Mouse (Mus musculus) adrenal gland, adult 8-10 months (tissue): ENCODE measurements around the gene Mtmr11. TPM values are rescaled to one million over a fixed set of nuclear protein-coding genes. Genes with fewer than 3 reads are reported as not detected.

Experiments used
- DNase-seq: peaks from one replicate; pipeline ENCODE4 v3.0.0; 2022
- total RNA-seq, 4 experiments: library from RNA; stranded (reverse); gene quantifications; 2 replicates each; pipeline ENCODE4 v1.2.4; 2022

Gene Mtmr11
- total RNA-seq, result 10 to 100 TPM; 14.7 to 70.7 (median 43.7) TPM

DNA sequence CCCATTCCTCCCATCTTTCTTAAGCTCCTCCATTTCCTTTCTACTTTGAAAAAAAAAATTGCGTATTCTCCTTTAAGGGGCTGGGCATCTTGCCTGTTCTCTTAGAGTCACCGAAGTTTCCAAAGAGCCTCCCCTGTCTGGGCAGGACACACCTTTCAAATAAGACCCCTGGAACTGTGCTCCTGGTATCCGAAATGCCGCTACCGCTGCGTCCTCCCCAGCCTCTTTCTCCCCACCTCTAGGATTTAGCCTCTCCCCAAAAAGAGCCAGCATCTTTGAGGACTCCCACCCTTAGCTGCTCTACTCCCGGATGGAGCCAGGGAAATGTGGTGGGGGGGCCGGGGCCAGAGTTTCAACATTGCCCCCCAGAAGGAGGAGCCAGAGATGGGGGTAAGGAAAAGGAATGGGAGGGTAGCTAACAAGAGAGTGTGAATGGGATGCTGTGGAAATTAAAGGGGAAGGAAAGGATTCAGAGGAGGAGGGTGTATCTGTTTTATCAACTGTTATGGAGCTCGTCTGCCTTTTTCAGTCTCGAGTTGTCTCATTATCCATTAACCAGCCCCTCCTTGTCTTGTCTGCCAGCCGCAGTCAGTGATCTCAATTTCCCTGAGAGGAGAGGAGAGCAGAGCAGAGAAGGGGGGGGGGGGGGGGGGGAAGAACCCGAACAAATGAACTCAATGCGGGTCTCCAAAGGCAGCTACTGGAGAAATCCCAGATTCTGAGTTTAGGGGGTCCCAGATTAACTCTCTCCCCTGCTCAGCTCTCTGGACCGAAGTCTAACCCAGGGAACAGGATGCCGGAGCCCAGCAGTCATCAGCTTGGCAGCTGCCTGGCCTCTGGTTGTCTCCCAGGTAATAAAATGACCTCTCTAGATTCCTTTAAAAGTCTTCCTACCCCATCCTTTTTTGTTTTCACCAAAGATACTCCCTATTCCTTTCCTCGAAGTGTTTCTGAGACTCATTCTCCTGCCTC is at the start of gene Mtmr11:
Gene Mtmr11 (plus strand): TSS at position 136 of the 972 bp plus-strand sequence.
- no peak for DNase-seq

DNA sequence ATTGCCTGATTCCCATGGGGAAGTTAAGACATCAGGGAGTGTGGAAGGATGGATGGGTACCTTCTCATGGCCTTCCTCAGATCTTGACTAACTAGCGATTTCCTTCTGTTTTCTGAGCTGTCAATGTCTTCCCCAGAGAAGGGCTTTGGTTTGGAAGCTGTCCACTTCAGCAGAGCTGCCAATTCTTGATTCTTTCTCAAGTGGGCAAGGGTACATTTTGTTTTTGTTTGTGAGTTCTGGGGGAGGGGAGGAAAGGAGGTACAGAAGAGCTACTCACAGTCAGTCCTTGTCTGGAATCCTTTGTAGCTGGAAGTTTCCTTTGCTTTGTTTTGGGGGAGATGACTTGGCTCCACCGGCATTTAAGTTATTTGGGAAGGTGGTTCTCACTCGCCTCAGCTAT is 48.6 kb upstream of the Mtmr11 start:
- DNase-seq, result no peak

- DNase-seq, result no peak
These were observed 43.7 kb upstream of the Mtmr11 start for GRCm38 (mm10) chr3:96118142-96118541.

DNA sequence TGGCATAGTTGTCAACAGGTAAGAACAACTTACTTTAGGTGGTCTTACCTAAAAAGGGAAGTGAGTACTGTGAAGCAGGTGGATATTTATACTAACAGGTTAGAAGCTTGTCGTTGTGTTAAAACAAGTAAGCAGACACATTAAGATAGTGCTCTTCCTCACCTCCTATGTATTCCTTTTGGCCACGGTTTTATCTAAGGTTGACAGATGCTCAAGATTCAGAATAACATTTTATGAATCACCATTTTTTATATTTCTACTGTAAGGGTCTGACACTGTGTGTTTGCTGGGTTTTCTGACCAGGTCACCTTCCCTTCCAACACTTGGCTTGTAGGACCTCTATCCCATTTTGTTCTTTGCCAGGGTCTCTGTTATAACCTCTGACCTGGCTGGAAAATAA is 43.1 kb upstream of the Mtmr11 start:
- no peak for DNase-seq

DNA sequence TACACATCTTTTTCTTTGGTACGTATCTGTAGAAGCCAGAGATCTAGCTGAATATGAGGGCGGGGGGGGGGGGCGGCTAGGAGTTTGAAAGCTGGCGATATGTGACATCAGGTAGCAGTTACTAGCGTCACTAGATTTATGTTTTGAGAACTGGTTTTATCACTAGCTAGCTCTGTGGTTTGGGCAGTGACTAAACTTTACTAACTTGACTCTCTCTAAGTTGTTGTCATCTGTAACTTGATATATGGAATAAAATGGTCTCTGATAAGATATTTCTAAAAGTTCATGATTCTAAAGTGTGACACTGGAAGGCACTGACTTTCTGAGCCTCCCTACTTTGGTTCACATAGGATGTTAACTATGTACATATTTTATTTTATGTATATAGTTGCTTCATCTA is 37.6 kb upstream of the Mtmr11 start:
- DNase-seq, result no peak

DNA sequence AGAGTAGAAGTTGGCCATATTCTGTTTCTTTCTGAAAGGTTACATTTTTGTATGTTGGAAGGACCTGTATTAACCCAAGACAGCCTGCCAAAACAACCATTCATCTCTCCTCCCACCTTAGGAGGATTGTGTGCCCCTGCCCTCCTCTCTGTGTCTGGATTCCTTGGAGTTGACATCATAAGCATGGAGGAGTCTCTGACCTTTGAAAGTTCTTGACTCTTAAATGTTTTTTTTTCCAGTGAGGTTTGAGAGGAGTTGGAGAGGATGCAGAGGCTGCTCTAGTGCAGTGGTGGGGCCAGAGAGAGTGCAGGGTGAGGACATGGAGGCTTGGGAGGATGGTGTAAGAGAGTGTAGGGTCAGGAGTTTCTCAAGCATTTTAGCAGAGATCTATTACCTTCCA is 33.7 kb upstream of the Mtmr11 start:
- DNase-seq, result no peak

DNA sequence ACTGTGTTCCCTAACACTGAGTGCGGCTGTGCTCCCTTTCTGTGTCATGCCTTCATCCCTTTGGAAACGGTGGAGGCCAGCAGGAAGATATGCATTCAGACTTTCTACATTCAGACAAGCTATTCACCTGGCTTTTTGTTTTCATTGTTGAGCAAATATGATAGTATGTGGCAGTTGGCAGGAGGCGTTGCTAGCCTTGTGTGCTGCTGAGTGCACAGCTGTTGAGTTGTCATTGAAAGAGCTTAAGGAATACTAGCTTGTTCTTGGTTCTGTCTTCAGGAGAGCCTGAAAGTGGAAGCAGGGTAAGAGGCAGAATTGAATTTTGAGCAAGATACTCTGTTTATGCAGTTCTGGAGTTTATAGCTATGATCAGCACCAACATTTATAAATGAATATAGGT is 29.3 kb upstream of the Mtmr11 start:
- no peak for DNase-seq

DNA sequence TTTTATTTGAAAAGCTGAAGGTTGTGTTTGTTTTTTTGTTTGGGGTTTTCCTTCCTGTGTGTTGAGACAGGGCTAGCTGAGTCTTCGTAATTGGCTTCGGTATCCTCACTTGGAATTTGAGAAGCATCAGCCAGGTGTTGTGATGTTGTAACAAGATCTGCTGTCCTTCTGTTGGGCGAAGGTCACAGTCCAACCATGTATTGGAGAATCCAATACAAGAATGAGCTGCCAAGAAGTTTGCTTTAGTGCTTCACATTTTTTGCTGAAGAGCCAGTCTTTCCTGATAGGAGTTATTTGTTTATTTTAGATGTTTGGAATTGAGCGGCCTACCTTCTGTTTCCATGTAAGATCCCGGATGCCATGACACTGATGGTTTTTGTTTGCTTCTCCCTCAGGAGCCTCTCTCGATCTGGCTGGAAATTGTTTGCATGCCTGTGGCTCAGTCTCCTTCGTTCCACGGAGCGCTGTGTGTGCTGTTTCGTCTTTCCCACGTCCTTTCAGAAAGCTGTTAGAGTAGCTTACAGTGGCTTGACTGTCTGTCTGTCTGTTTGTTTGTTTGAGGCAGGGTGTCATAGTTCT is 28.4 kb upstream of the Mtmr11 start:
- no peak for DNase-seq

DNA sequence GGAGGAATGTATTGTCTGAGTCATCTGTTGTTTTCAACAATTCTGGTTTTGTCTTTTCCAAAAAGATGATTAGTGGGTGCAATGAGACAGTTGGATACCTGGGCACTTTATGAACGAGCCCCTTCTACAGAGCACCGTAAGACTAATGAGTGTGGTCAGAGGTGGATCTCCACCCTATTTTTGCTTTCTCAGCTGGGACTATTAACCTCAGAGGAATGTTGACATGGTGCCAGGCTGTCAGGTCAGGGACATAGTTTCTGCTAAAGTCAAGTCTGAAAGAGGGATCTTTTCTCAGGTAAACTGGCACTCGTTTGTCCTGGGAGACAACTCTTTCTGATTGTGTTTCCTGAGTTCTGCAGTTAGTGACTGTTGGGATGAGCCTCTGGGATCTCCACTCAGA is 26.8 kb upstream of the Mtmr11 start:
- DNase-seq, result peak; percentile 57

GRCm38 (mm10) chr3:96147950-96148349 is 13.9 kb upstream of the Mtmr11 start:
- peak; percentile 27 for DNase-seq

DNA sequence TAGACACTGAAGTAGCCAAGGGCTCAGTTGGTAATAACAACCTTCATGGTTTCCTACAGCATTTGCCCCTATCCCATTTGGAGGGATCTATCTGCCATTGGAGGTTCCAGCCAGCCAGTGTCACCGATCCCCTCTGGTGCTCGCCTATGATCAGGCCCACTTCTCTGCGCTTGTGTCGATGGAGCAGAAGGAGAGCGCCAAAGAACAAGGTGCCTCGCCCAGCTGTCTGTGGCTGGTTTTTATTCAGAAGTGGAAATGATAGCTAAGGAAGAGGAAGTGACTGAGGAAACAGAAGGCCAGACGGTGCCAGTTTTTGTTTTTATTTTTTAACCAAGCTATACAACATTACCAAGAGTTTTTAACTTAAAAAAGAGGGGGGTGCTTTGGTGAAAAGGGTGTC is 10.0 kb upstream of the Mtmr11 start:
- no peak for DNase-seq

DNA sequence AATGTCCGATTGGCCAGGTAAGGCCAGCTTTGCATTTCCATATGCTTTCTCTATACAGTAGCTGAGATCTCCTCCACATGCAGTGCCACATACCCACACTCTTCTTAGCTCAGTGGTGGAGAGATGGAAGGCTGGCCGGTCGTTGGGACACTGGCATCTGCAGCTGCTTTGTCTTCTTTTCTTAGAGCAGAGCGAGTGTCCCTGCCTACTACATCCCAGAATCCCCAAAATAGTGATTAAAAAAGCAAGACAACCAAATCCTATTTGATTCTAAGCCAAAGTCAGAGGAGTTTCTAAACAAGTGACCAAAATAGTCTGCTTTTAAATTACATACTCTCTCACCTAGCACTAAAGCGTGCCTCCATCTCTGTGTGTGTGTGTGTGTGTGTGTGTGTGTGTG is 9.2 kb upstream of the Mtmr11 start:
- no peak for DNase-seq

DNA sequence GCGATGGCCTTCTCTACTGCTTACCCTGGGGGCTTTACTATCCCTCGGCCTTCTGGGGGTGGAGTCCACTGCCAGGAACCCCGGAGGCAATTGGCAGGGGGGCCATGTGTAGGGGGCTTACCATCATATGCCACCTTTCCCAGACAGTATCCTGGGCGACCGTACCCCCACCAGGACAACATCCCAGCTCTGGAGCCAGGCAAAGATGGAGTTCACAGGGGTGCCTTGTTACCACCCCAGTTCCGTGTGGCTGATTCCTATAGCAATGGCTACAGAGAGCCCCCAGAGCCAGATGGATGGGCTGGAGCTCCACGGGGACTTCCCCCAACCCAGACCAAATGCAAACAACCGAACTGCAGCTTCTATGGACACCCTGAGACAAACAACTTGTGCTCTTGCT is 6.3 kb upstream of the Mtmr11 start:
- no peak for DNase-seq

DNA sequence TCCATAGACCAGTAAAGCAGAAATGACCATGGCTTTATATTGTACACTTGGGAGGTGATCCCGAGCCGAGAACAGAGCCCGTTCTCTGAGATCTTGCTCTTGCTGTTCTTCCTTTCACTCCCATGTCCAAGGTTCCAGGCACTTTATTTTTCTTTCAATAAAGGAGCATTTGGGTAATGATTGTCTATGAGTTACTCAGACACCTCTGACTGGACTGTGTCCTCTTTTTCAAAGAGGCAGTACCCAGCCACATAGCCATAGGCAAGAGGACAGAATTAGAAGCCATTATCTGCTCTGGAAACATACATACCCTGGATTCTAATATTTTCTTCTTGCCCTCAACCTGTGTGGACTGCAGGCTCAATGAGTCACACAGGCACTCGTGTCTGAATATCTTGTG is 2.0 kb upstream of the Mtmr11 start:
- DNase-seq, result no peak

DNA sequence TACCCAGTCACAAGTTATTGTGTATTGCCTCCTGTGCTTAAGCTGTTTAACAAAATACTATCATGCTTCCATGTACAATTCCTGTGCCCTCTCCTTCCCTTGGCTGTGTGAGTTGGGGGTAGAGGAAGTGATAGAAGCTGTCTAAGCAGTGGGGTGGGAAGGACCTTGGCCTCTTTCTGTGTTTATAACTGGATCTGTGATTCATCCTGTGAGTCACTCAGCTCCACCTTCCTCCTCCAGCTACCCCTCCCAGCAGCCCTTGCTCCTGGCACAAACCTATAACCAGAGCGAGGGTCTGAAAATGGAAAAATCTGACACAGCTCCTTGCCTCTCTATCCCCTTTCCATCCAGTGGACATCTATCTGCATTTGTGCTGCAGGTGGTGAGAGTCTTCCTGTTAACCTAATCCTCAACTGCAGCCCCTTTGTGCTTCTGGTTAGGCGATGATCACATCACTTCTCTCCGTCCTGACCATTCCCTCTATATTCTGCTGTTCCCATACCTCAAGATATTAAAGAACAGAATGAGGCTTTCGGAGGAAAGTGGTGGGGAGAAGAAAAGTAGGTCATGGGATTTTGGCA is 1.5 kb upstream of the Mtmr11 start:
- peak; percentile 83 for DNase-seq

DNA sequence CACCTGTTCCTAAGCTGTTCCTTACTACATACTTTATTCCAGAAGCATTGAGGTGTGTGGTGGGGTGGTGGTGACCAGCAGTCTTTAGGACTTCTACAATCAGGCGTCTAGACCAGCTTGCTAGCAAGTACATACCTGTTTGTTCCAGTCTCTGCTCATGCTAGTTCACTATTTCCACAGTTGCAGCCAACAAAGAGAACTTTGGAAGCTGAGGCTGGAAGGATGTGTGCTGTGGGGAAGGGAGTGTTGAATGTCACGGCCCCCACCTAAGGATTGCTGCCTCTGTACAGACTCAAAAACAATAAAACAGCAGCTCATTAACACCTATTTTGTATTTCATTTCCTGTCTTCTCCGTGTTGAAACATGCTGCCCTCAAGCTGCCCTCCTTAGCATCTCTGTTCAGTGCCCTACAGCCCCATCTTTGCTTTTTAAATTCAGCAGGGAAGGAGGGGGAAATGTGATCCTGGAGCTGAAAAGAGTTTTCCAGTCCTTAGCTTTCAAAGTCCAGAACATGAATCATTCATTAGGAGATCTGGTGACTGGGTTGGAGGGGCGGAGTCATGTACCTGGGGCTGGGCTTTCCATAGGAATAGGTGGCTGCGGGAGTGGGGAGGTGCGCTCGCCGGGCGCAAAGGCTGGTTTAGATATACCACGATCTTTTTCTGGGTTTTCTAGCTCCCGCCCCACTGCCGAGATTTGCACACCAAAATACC is 844 bp upstream of the Mtmr11 start:
- DNase-seq, result peak; percentile 75

- DNase-seq, result no peak
These were observed 1.2 kb downstream of the Mtmr11 start for GRCm38 (mm10) chr3:96163040-96163439.

- no peak for DNase-seq
These were observed 6.8 kb downstream of the Mtmr11 start for GRCm38 (mm10) chr3:96168466-96169158.

DNA sequence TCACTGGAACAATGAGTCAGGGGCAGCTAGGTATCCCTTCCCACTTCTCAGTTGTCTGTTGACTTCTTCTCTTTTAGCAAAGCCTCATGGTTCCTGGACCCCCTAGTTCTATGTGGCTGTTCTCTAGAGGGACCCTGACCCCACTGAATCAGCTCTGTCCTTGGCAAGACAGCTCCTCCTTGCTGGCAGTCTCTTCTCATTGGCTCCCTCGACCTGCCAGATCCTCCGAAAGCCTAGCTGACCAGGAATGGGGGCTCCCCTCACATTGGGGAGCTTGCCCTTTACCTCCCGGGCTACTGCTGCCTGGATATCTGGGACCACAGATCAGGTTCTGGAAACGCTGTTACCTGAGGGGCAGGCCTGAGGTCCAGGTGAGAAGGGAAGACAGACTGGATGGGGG is 8.5 kb downstream of the Mtmr11 start:
- no peak for DNase-seq

GRCm38 (mm10) chr3:96170976-96171545 is 9.3 kb downstream of the Mtmr11 start:
- DNase-seq, result no peak

DNA sequence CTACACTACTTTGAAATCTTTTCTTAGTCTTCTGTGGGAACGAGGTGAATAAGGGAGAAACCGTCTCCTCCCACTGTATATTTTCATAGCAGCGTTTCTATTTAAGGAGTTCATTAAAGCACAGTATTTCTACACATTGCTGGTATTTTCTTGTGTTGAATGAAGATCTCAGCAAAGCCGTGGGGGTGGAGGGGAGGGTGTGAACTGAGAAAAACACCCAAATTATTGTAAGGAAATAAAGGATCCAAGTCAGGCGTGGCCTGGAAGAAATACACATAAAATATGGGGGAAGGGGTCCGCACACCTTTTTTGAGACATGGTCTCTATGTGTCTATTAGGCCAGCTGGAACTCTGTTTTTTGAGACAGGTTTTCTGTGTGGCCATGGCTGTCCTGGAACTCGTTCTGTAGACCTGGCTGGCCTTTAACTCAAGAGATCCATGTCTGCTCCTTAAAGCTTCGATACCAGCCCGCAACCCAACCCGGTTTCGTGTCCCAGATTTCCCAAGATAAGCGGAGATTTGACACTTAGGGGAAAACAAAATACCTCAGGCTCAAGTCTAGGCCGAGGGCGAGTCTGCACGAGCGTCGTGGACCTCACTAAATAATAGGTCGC is 9.9 kb downstream of the Mtmr11 start:
- no peak for DNase-seq
